ENCODE assay signal across 1 mouse cellular context in the genomic region with DNA sequence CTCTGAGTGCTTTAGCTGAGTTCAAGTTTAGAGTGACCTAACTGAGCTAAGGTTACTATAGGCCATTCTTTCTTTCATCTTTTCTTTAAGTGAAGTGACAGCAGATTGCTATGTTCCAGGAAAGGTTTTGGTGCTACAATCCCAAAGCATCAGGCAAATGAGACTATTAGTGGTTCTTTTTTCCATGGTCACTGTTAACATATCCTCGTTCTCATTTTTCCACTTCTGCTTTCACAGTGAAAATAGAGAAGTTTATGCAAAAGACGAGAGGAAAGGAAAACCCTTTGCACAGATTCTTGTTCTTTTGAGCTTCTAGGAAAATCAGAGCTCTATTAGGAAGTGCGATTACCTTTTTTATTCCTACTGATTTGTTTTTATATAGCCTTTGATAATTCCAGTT.
TF ChIP-seq lines count a peak whose summit lies in the region.

No protein-coding gene starts in this region.

TF ChIP-seq in CH12.LX, 34 proteins besides CTCF, POLR2A, EP300 and RAD21 (continued from another document):
- TF ChIP-seq MYC (IDR thresholded peaks at IDR 0.05; ENCODE audit: low read depth, low read length) = peak; percentile 49
- TF ChIP-seq ETS1 (conservative IDR thresholded peaks at IDR 0.05; ENCODE audit: low read depth, low read length) = peak; percentile 85
- peak; percentile 66; the same call in 1 of the 2 replicates for TF ChIP-seq SIN3A (IDR thresholded peaks at IDR 0.05; ENCODE audit: low read length)
- no peak for TF ChIP-seq HCFC1 (IDR thresholded peaks at IDR 0.05; ENCODE audit: low read depth, low read length)
- TF ChIP-seq PAX5 (IDR thresholded peaks at IDR 0.05; ENCODE audit: low read length) = no peak
- TF ChIP-seq UBTF (IDR thresholded peaks at IDR 0.05; ENCODE audit: low read depth, low read length) = no peak
